Mouse (Mus musculus): ENCODE results near the gene Traf4. TPM values are rescaled to one million over a fixed set of nuclear protein-coding genes. Genes with fewer than 3 reads are reported as not detected.

Traf4 gene
- polyA plus RNA-seq, 1 experiment from 2014 or later = 51.8 TPM

GRCm38 (mm10) chr11:78172748-78173383, 7.5 kb upstream of the Traf4 start:
- no peaks in the 10 kb centered on the region for H3K9me3 ChIP-seq (replicated peaks)
- H3K4me2 ChIP-seq = no peak overlapping the region
- peaks cover 7% of the 10 kb centered on the region for H3K4me1 ChIP-seq (replicated peaks)
- no peak overlapping the region for H3K27ac ChIP-seq (ENCODE audit: poor library complexity, severe bottlenecking)
- no peaks in the 10 kb centered on the region for H3K27me3 ChIP-seq (replicated peaks)
- H3K9ac ChIP-seq = 0 out of 2 replicates have a peak overlapping the region, but pooled peaks have one; percentile 0
- peaks cover 11% of the 10 kb centered on the region for H3K36me3 ChIP-seq
- no peak for ATAC-seq (ENCODE audit: insufficient number of reproducible peaks, low FRiP score)
- 77% methylated on average over 19 of the region's 19 CpGs for WGBS
- no peak overlapping the region for H3K4me3 ChIP-seq

GRCm38 (mm10) chr11:78172034-78172747, 6.8 kb upstream of the Traf4 start:
- no peaks in the 10 kb centered on the region for H3K27me3 ChIP-seq (replicated peaks)
- 83% methylated on average over 16 of the region's 16 CpGs for WGBS
- peaks cover 7% of the 10 kb centered on the region; the same call in 1 of the 2 replicates for H3K4me1 ChIP-seq (replicated peaks)
- H3K27ac ChIP-seq (ENCODE audit: poor library complexity, severe bottlenecking) = no peak overlapping the region
- no peak overlapping the region for H3K4me3 ChIP-seq
- no peak overlapping the region for H3K4me2 ChIP-seq
- peaks cover 11% of the 10 kb centered on the region for H3K36me3 ChIP-seq
- no peaks in the 10 kb centered on the region for H3K9me3 ChIP-seq (replicated peaks)
- no peak for ATAC-seq (ENCODE audit: insufficient number of reproducible peaks, low FRiP score)
- peak overlapping the region; percentile 0; the same call in 1 of the 2 replicates for H3K9ac ChIP-seq

GRCm38 (mm10) chr11:78171328-78171727, 5.9 kb upstream of the Traf4 start:
- peaks cover 7% of the 10 kb centered on the region for H3K4me1 ChIP-seq (replicated peaks)
- WGBS = 75% methylated on average over 4 of the region's 4 CpGs
- H3K27ac ChIP-seq (ENCODE audit: poor library complexity, severe bottlenecking) = no peak overlapping the region
- no peak overlapping the region for H3K9ac ChIP-seq
- H3K4me2 ChIP-seq = no peak overlapping the region
- no peaks in the 10 kb centered on the region for H3K9me3 ChIP-seq (replicated peaks)
- no peaks in the 10 kb centered on the region for H3K27me3 ChIP-seq (replicated peaks)
- no peak for ATAC-seq (ENCODE audit: insufficient number of reproducible peaks, low FRiP score)
- peaks cover 11% of the 10 kb centered on the region for H3K36me3 ChIP-seq
- no peak overlapping the region for H3K4me3 ChIP-seq

- Histone ChIP-seq H3K4me3 (no peak overlapping the region), H3K9ac (no peak overlapping the region), H3K4me1 (replicated peaks) (peaks cover 10% of the 10 kb centered on the region), H3K9me3 (replicated peaks) (no peaks in the 10 kb centered on the region), H3K27me3 (replicated peaks) (no peaks in the 10 kb centered on the region), H3K36me3 (peaks cover 11% of the 10 kb centered on the region), H3K4me2 (no peak overlapping the region), H3K27ac (ENCODE audit: poor library complexity, severe bottlenecking) (no peak overlapping the region)
- 84% methylated on average over 15 of the region's 15 CpGs for WGBS
- no peak for ATAC-seq (ENCODE audit: insufficient number of reproducible peaks, low FRiP score)
Measured at GRCm38 (mm10) chr11:78170306-78170705, 4.9 kb upstream of the Traf4 start.

GRCm38 (mm10) chr11:78168541-78169468, 3.4 kb upstream of the Traf4 start:
- Histone ChIP-seq H3K4me3 (no peak overlapping the region), H3K27ac (ENCODE audit: poor library complexity, severe bottlenecking) (no peak overlapping the region), H3K9me3 (replicated peaks) (no peaks in the 10 kb centered on the region), H3K36me3 (peaks cover 11% of the 10 kb centered on the region), H3K4me2 (peak overlapping the region; percentile 29), H3K27me3 (replicated peaks) (no peaks in the 10 kb centered on the region), H3K9ac (no peak overlapping the region), H3K4me1 (replicated peaks) (peaks cover 12% of the 10 kb centered on the region)
- 45% methylated on average over 19 of the region's 19 CpGs for WGBS
- ATAC-seq (ENCODE audit: insufficient number of reproducible peaks, low FRiP score) = no peak

- Histone ChIP-seq H3K4me1 (replicated peaks) (peaks cover 23% of the 10 kb centered on the region), H3K4me3 (no peak overlapping the region), H3K27me3 (replicated peaks) (no peaks in the 10 kb centered on the region), H3K9me3 (replicated peaks) (no peaks in the 10 kb centered on the region), H3K36me3 (peaks cover 11% of the 10 kb centered on the region), H3K9ac (no peak overlapping the region), H3K27ac (ENCODE audit: poor library complexity, severe bottlenecking) (no peak overlapping the region), H3K4me2 (no peak overlapping the region)
- ATAC-seq (ENCODE audit: insufficient number of reproducible peaks, low FRiP score) = no peak
- WGBS = 88% methylated on average over 14 of the region's 14 CpGs
Measured at GRCm38 (mm10) chr11:78167257-78167959, 2.0 kb upstream of the Traf4 start.

- Histone ChIP-seq H3K36me3 (peaks cover 19% of the 10 kb centered on the region), H3K4me2 (no peak overlapping the region), H3K9ac (no peak overlapping the region), H3K4me1 (replicated peaks) (peaks cover 30% of the 10 kb centered on the region), H3K27ac (ENCODE audit: poor library complexity, severe bottlenecking) (no peak overlapping the region), H3K27me3 (replicated peaks) (no peaks in the 10 kb centered on the region), H3K4me3 (no peak overlapping the region), H3K9me3 (replicated peaks) (no peaks in the 10 kb centered on the region)
- no peak for ATAC-seq (ENCODE audit: insufficient number of reproducible peaks, low FRiP score)
- WGBS = 66% methylated on average over 6 of the region's 6 CpGs
Measured at GRCm38 (mm10) chr11:78166640-78167039, 1.3 kb upstream of the Traf4 start.

GRCm38 (mm10) chr11:78166161-78166560, 772 bp upstream of the Traf4 start:
- H3K9me3 ChIP-seq (replicated peaks) = no peaks in the 10 kb centered on the region
- H3K4me1 ChIP-seq (replicated peaks) = peaks cover 34% of the 10 kb centered on the region
- peaks cover 22% of the 10 kb centered on the region for H3K36me3 ChIP-seq
- H3K9ac ChIP-seq = peak overlapping the region; percentile 91
- no peak for ATAC-seq (ENCODE audit: insufficient number of reproducible peaks, low FRiP score)
- no peaks in the 10 kb centered on the region for H3K27me3 ChIP-seq (replicated peaks)
- peak overlapping the region; percentile 81 for H3K4me2 ChIP-seq
- H3K27ac ChIP-seq (ENCODE audit: poor library complexity, severe bottlenecking) = peak overlapping the region; percentile 93
- 39% methylated on average over 4 of the region's 4 CpGs for WGBS
- H3K4me3 ChIP-seq = peak overlapping the region; percentile 71

- Histone ChIP-seq H3K27me3 (replicated peaks) (no peaks in the 10 kb centered on the region), H3K4me3 (peak overlapping the region; percentile 71), H3K9ac (peak overlapping the region; percentile 91), H3K36me3 (peaks cover 22% of the 10 kb centered on the region), H3K9me3 (replicated peaks) (no peaks in the 10 kb centered on the region), H3K4me1 (replicated peaks) (peaks cover 36% of the 10 kb centered on the region), H3K27ac (ENCODE audit: poor library complexity, severe bottlenecking) (peak overlapping the region; percentile 93), H3K4me2 (peak overlapping the region; percentile 81)
- peak; percentile 33 for ATAC-seq (ENCODE audit: insufficient number of reproducible peaks, low FRiP score)
- WGBS = 4% methylated on average over 16 of the region's 16 CpGs
Measured at GRCm38 (mm10) chr11:78165761-78166109, 346 bp upstream of the Traf4 start.

- WGBS = 2% methylated on average over 14 of the region's 14 CpGs
- peaks cover 37% of the 10 kb centered on the region for H3K4me1 ChIP-seq (replicated peaks)
- peak overlapping the region; percentile 71 for H3K4me3 ChIP-seq
- H3K27ac ChIP-seq (ENCODE audit: poor library complexity, severe bottlenecking) = peak overlapping the region; percentile 93
- peaks cover 32% of the 10 kb centered on the region for H3K36me3 ChIP-seq
- no peak for ATAC-seq (ENCODE audit: insufficient number of reproducible peaks, low FRiP score)
- no peaks in the 10 kb centered on the region for H3K27me3 ChIP-seq (replicated peaks)
- H3K9ac ChIP-seq = peak overlapping the region; percentile 91
- H3K4me2 ChIP-seq = peak overlapping the region; percentile 81
- H3K9me3 ChIP-seq (replicated peaks) = no peaks in the 10 kb centered on the region
Measured at GRCm38 (mm10) chr11:78164604-78164923, 825 bp downstream of the Traf4 start.

Measured in heart, embryonic 12.5 days (tissue).